Mouse (Mus musculus) right cerebral cortex, postnatal 4 days (tissue): ENCODE results near the gene Gm9837.
"Not testable (repeated sequence)": the region's sequence is repeated elsewhere in the genome, so short reads cannot be mapped to it uniquely, and the experiment has no call there.

ENCODE experiments used
- DNase-seq: peaks from one replicate; pipeline ENCODE4 v3.0.0-alpha.2; 2022

Gm9837 gene

DNA sequence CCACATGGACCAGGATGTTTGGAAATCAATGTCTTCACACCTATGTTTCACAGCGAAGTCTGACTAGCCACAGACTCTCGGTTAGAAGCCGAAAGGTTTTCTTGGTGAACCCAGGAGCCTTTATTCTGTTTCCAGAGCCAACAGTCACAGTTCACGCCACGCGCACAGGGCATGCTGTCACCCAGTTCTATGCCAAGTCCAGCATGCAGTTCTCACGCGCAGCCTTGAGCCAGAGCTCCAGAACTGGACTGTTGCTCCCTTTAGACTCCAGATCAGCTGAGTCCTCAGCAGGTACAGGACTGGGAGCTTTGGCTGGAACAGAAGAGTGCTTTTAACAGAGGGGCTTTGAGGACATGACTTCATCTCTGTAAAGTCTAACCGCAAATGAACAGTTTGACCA, 17.9 kb downstream of the Gm9837 start:
- no peak for DNase-seq

DNA sequence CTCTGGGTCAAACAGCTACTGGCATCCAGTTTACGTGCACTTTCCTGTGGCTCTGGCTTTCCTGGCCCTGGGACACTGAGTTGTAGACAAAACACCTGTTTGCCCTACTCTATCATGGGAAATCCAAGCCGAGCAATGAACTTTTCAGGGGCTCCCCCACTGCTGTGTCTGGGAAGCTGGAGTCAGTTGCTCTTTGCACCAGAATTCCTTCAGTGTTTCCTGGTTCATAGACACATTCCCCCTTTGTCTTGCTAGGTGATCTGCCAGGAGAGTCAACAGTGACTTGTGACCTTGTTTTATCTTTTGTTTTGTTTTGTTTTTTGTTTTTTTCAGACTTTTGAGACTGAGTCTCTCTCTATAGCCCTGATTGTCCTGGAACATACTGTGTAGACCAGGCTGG, 18.9 kb downstream of the Gm9837 start:
- no peak for DNase-seq

DNA sequence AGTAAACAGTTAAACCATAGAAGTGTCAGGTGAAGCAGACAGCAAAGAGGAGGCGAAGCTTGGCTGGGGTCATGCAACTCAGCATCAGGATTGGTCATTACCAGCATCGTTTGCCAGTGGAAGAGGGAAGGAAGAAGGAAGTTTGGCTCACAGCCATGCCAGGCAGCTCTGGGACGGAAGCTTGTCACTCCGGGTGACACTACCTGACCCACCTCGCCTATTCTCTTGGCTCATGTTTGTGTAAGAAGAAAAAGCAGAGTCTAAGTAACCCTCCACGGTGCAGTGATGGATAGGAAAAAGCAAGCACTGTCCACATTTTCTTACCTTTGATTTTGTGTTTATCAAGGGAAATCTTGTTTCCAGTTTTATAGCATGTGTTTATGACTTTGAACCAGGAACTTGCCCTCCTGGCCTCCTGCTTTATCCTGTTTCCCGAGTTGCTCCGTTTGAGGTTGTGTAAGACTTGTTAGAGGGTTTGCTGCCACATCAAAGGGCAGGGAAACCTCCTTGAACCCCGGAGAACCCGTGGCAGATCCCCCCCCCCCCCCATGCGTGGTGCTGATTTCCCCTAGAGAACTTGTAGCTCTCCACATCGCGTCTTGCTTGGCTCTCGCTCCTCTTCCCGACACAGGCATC, 20.1 kb downstream of the Gm9837 start:
- DNase-seq, result no peak

DNA sequence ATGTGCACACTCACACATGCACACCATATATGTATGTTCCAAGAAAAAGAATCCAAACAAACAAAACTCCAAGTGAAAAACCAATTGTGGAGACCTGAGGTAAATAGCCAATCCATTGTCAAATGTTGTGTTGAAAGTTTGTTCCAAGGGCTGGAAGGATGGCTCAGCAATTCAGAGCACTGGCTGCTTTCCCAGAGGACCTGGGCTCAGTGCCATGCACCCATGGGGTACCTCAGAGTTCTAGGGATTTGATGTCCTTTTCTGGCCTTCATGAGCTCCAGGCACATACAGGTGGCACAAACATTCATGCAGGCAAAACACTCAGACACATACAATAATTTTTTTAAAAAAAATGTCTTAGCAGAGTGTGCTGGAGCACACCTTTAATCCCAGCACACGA, 21.8 kb downstream of the Gm9837 start:
- no peak for DNase-seq

DNA sequence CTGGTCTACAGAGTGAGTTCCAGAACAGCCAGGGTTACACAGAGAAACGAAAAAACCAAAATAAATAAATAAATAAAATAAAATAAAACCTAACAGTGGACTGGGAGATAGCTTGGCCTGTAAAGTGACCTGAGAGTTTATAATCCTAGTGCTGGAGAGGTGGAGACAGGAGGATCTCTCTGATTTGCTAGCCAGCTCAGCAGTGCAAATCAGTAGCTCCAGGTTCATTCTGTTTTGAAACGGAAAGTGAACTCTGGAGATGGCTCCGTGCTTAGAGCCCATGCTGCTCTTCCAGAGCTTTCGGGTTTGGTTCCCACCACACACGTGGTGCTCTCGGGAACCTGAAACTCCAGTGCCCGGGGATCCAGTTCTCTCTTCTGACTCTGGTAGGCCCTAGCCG, 22.3 kb downstream of the Gm9837 start:
- no peak for DNase-seq

DNA sequence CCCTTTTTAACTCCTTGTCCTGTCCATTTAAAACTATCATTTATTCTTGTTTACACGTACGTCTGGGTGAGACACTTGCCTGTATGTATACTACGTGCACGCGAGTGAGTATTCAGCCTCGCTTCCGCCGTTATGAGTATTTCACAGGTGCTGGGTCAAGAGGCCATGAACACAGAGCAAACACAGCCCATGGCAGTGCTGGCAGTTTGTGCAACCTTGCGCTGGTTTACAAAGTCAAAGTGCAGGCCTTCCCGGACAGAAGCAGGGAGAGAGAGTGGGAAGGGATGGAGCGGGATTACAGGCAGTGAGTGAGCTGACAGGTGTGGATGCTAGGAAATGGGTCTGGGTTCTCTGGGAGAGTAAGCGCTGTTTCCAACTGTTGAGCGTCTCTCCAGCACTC, 24.1 kb downstream of the Gm9837 start:
- DNase-seq, result no peak

DNA sequence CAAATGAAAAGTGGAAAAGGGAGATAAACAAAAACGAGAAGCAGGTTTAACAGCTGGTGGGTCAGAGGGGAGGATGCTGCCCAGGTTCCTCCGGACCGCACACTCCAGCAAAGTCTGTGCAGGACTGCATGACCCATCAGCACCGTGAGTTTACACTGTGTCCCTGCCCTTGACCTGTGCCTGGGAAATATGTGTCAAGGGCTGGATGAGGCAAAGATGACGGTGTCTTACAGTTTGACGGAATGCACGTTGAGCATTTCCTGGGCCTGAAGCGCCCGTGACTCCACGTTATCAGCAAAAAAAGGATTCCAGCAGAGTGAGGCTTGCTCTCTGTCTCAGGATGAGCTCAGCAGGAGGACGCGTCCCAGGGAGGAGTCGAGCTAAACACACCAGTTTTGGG, 24.7 kb downstream of the Gm9837 start:
- no peak for DNase-seq

DNA sequence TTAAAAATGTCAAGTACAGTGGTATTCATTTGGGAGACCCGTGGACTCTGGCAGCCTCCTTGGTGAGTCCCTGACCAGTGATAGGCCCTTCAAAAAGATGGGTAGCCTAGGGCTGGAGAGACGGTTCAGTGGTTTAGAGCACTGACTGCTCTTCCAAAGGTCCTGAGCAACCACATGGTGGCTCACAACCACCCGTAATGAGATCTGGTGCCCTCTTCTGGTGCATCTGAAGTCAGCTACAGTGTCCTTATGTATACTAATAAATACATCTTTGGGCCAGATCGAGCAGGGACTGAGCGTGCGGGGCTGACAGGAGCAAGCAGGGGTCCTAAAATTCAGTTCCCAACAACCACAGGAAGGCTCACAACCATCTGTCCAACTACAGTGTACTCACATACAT, 26.4 kb downstream of the Gm9837 start:
- DNase-seq, result no peak

DNA sequence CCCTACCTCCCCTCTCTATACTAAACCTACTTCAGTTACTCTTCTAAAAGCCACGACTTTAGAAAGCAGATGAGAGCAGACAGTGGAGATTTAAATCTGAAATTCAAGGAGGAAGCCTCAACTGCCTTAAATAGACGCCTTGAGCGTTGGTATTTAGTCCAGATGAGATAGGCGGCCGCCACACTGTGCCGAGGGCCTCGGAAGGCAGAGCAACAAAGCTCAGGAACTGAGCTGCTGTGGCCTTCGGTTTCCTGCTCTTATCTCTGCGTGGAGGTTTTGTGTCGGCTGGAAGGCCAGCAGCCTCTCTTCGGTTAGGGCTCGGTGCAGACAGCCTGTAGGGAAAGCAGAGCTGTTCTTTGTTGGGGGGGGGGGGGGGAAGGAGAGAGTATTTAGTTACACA, 28.4 kb downstream of the Gm9837 start:
- DNase-seq, result no peak

DNA sequence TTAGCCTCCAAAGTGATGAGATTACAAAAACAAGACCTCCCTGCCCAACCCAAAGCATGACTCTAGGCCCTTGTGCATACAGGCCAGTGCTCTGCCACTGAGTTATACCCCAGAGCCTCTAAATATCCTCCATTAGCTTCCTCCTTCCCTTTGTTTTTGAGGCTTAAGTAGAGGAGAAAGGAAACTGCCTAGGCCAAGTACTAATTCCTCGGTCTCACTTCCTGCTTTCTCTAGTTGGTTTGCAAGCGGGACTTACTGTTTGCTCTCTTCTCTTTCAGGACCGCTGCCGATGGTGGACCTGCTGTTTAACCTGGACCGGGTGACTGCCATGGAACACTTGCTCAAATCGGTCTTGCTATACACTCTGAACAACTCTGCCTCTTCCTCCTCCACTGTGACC, 33.9 kb downstream of the Gm9837 start:
- DNase-seq, result no peak

DNA sequence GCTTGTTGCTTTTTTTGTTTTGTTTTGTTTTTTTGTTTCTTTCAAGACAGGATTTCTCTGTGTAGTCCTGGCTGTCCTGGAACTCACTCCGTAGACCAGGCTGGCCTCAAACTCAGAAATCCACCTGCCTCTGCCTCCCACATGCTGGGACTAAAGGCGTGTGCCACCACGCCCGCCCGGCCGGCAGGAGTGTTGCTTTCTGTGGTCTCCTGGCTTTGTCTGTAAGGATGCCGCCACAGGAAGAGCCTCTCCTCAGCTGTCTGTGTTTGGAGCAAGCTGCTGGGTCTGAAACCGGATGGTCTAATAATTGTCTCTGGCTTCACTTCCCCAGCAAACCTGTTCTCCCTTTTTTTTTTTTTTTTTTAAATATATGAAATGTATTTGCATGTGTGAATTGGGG, 34.8 kb downstream of the Gm9837 start:
- no peak for DNase-seq

DNA sequence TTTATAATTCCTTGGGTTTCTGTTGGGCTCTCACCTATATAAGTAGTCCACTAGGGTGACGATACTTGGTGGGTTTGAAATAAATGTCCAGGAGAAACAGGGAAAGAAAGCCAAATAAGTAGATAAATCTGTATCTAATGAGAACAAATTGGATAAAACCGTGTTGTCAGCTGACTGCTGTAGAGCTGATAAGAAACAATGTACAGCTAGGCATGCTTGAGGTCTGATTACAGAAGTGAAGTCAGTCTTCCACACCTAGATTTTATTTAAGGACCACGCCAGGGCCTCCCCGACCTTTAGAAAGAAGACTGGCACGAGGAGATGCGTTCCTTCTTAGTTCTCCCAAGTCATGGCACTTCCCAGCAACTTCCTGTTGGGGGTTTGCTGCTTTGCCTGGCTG, 37.2 kb downstream of the Gm9837 start:
- DNase-seq, result no peak

DNA sequence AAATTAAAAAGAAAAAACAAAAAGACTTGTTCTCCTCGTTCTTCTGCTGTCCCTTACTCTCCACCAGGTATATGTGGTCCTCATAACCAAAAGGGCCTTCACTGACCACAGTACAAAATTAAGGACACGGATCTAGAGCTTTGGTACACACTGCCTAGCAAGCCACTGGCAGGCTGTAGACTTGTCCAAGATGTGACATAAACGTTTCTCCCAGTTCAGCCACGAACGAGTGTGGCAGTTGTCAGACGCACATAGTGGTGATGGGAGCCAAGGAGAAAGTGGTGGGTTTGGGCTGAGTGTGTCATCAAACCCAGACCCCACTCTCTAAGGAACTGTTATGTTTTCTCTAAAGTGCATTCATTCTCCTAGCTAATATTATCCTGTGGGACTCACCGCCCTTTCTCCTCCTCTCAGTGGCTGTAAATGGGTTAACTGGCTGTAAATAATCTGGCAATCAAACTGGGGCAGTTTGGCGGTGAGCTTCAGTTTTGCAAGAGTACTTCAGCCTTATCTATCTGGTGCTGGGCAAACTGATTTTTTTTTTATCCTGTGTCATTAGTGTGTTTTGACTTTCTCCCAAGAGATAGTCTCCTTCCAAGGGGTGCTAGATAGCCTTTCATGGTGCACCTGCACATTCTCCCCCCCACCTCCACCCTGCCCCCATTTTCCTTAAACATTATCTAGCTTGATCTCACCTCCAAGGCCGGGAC, 38.8 kb downstream of the Gm9837 start:
- no peak for DNase-seq

DNA sequence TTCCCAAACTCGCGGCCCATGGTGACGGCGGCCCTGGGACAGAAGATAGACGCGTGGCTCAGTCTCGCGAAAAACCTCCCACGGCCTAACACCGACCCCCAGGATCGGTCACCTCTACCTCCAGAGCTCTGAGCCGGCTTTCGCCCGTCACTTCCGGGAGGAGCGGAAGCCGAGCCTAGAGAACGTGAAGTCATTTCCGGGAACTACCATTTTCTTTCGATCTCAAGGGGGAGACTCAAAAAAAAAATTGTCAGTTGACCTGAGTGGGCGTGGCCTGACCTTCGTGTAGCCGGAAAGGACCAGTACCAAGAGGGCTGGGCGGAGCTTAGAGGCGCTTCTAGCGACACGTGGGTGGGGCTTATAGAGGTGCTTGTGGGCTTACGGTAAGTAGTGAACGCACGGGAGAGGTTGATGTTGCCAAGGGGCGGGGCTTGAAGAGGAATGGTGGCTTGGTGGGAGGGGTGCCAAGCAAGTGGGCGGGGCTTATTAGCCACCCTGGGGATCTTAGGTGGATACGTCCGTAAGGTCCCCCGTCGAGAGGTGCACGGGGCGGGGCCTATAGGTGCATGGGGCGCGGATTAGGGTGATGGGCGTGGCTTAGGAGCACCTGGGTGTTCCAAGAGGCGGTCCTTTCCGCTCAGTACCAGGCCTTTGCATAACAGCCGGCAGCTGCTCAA, 39.5 kb downstream of the Gm9837 start, which contains the start of the genes Uqcrq and Gdf9:
Uqcrq (minus strand) TSS at position 162 of the 677 bp plus-strand sequence.
Gdf9 (plus strand) TSS at position 354 of the 677 bp plus-strand sequence.
- peak; percentile 98 for DNase-seq

DNA sequence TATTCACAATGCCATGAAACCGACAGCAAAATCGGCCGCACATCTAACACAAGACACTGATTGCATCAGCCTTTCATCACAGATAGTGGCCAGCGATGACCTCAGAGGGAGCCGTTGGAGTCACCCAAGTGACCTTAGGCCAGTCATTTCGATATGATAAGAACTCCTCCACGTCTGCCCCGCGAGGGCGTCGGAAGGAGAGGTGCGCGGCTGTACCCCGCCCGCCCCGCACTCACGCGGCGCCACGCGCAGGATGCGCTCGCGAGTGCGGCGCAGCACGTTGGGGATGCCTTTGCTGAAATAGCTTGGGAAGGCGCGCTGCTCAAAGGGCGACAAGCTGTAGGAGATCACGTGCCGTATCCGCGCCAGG, 40.0 kb downstream of the Gm9837 start:
- DNase-seq, result peak; percentile 31

DNA sequence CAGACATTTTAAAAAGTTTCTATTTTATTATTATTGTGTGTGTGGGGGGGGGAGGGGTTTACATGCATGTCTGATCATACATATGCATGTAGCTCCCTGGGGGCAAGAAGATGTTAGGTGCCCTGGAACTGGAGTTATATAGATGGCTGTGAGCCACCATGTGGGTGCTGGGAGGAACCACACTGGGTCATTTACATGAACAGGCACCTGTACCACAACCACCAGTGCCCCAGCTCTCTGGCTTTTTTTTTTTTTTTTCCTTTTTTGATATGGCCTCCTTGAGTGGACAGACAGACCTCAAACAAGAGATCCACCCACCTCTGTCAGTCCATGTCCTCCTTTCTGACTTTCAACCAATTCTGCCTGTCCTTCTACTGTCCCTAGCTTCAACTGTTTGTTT, 41.1 kb downstream of the Gm9837 start:
- no peak for DNase-seq

DNA sequence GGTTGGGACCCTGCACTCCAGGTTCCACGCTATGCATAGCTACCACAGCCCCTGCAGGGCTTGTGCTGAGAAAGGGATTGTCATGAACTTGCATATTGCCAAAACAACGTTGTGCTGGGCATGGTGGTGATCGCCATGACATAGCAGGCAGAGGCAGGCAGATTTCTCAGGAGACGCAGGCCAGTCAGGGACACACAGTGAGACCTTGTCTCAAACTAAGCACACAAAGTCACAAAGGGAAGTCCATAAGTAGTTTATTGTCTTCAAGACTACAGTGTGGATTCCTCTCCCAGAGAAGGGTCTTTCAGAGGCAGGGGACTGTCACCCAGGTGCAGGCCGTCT, 41.6 kb downstream of the Gm9837 start:
- no peak for DNase-seq

DNA sequence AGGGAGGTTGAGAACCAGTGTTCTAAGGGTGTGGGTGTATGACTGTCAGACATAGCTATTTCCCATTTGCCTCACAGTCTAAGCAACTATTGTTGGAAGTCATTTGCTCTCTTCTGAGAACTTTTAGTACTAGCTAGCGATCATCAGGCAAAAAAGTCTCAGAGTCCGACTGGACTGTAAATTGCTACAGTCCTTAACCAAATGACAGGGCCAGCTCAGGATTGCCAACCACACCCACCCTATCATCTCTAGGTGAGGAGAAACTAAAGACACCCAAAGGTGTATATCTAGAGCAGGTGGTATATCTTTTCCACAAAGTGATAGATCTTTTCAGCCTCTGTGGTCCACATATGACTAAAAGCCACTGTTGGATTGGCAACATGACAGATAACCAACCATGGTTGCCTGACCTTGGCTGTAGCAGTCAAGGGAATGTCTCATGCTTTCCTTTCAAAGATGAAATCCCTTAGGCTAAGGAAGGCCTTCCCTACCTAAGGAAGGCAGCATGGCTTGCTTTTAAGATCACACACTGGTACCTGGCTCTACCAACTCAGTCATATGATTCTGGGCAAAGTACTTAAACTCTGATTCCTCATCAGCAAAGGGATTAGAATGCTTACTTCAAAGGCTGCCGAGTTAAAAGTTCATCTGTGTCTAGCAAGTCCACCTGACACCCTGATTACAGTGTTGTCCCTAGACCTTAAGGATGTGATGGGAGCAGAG, 42.1 kb downstream of the Gm9837 start:
- DNase-seq, result no peak

DNA sequence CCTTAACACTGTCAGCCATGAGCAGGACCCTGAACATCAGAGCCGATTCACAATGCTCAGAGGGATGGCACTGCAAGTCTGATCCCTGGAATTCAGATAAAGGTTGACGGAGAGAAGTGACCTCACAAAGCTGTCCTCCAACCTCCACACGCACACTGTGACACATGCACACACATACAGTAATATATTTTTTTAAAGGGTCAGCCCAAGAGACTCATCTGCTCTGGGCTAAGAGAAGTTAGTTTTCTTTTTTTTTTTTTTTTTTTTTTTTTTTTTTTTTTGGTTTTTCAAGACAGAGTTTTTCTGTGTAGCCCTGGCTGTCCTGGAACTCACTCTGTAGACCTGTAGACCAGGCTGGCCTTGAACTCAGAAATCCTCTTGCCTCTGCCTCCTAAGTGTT, 43.4 kb downstream of the Gm9837 start:
- not testable (repeated sequence) for DNase-seq

DNA sequence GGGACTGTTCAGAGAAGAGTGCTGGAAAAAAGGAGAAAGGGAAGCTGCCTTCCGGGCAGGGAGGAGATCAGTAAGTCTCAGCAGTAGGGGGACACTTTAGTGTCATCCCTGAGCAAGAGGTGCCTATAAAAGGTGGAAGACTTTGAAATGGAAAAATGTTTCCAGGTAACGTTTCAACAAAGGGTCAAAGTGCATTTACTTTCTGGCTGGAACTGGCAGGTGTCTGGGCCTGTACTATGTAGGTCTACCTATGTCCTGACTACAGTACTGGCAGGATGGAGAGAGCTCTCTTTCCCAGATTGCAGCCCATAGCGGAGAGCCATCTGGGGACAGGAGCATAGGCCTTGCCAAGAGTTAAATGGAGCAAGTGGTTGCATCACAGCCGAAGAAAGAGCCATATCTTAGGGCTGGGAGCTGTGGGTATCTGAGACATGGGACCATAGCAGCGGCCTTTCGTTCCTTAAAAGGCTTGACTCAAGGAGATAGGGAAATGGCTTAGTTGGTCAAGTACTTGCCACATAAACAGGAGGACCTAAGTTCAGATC, 44.5 kb downstream of the Gm9837 start:
- no peak for DNase-seq

DNA sequence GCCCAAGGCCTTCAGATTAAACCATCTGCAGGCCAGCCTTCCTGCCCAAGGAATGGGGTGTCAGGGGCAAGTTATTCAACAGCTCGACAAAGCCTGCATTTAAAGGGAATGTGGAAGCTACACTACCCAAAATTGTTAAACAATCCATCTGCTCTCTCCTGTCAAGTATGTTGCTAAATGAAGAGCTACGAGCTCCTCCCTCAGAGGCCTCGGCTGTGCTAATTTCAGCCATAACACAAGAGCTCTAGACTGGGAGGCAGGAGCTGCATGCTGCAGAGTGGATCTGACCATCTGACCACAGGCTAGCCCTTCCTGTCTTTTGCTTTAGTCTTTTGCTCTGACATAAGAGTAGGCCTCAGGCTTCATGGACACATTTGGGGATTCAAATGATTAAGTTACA, 45.0 kb downstream of the Gm9837 start:
- no peak for DNase-seq

DNA sequence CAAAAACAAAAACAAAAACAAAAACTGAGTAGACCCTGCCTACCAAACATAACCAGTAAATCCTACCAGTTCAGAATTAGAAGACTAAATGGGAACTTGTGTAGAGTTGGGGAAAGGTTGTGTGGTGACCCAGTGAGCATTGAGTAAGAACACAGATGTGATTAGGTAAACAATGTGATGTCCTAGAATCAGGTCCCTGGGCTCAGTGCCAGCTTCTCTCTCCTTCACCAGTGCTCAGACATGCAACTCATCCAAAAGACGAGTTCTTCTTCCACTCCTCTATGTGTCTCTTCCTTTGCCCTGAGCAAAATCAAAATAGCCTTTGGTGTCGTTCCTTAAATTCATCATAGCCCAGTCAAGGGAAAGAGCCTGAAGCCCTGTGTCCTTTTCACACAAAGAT, 45.5 kb downstream of the Gm9837 start:
- DNase-seq, result peak; percentile 52

DNA sequence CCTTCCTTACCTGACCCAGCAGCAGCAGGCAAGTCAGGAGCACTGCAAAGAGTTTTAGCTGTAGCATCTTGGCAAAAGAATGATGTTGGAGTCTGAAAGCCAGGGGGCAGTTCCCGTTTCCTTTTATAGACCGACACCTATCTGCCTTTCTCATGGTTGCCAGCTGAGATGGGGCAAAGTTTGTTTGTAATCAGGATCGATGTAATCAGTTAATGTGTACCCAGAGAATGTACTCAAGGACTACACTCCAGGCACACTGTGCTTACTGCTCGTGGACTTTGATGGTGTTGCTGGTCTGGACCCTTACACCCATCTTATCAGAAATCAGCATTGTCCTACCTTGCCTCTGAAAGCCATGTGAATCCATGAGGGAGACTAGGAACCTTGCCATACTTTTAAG, 47.2 kb downstream of the Gm9837 start, which contains the start of gene Leap2:
Leap2 (minus strand) TSS at position 135 of the 400 bp plus-strand sequence.
- no peak for DNase-seq
